Mouse (Mus musculus): ENCODE data around the gene Setmar.

- TF ChIP-seq CTCF (conservative IDR thresholded peaks at IDR 0.05; ENCODE audit: insufficient read depth, insufficient read length, low read depth, low read length) (no peak), POLR2A (IDR thresholded peaks at IDR 0.05; ENCODE audit: low read depth, low read length) (no peak)
These were observed 3.7 kb upstream of the Setmar start for GRCm38 (mm10) chr6:108061121-108061520.

Data from kidney, adult 2 months (tissue).